Mouse (Mus musculus) lung, postnatal 10 days (tissue): ENCODE measurements at regions not wholly inside any gene's neighbourhood (a gene's known extent, or its start where the extent isn't known, plus 50 kb on each side); places are given as distances from the start of the nearest gene placed in this dataset.
"Not testable (repeated sequence)": the region's sequence is repeated elsewhere in the genome, so short reads cannot be mapped to it uniquely, and the experiment has no call there.

Experiments
- DNase-seq: peaks from one replicate; pipeline ENCODE4 v3.0.0; 2021

- DNase-seq, result no peak
Measured at GRCm38 (mm10) chr13:4858341-4858740, 249.4 kb upstream of the Akr1e1 start.

GRCm38 (mm10) chr13:4839481-4839880 is 230.5 kb upstream of the Akr1e1 start:
- DNase-seq, result not testable (repeated sequence)

GRCm38 (mm10) chr13:4826756-4827155 is 217.8 kb upstream of the Akr1e1 start:
- no peak for DNase-seq

GRCm38 (mm10) chr13:4825749-4826148 is 216.8 kb upstream of the Akr1e1 start:
- DNase-seq, result not testable (repeated sequence)

GRCm38 (mm10) chr13:4806876-4807275 is 197.9 kb upstream of the Akr1e1 start:
- DNase-seq, result no peak

GRCm38 (mm10) chr13:4800666-4801065 is 191.7 kb upstream of the Akr1e1 start:
- DNase-seq, result no peak

- no peak for DNase-seq
Measured at GRCm38 (mm10) chr13:4791139-4791538, 182.2 kb upstream of the Akr1e1 start.

GRCm38 (mm10) chr13:4790414-4790813 is 181.4 kb upstream of the Akr1e1 start:
- DNase-seq, result no peak

- no peak for DNase-seq
Measured at GRCm38 (mm10) chr13:4783290-4783689, 174.3 kb upstream of the Akr1e1 start.

GRCm38 (mm10) chr13:4778264-4778823 is 169.4 kb upstream of the Akr1e1 start:
- not testable (repeated sequence) for DNase-seq

GRCm38 (mm10) chr13:4776855-4777254 is 167.9 kb upstream of the Akr1e1 start:
- peak; percentile 74 for DNase-seq

- DNase-seq, result no peak
Measured at GRCm38 (mm10) chr13:4772324-4772723, 163.3 kb upstream of the Akr1e1 start.

- peak; percentile 93 for DNase-seq
Measured at GRCm38 (mm10) chr13:4771120-4772075, 162.4 kb upstream of the Akr1e1 start.

- no peak for DNase-seq
Measured at GRCm38 (mm10) chr13:4759965-4760364, 151.0 kb upstream of the Akr1e1 start.

- DNase-seq, result no peak
Measured at GRCm38 (mm10) chr13:4756529-4756928, 147.6 kb upstream of the Akr1e1 start.

- DNase-seq, result no peak
Measured at GRCm38 (mm10) chr13:4742930-4743329, 134.0 kb upstream of the Akr1e1 start.

- DNase-seq, result not testable (repeated sequence)
Measured at GRCm38 (mm10) chr13:4716299-4716698, 107.3 kb upstream of the Akr1e1 start.

- no peak for DNase-seq
Measured at GRCm38 (mm10) chr13:4714724-4715123, 105.8 kb upstream of the Akr1e1 start.

GRCm38 (mm10) chr13:4712698-4713097 is 103.7 kb upstream of the Akr1e1 start:
- no peak for DNase-seq

GRCm38 (mm10) chr13:4699591-4699990 is 90.6 kb upstream of the Akr1e1 start:
- not testable (repeated sequence) for DNase-seq

- DNase-seq, result peak; percentile 65
Measured at GRCm38 (mm10) chr13:4666375-4667140, 57.6 kb upstream of the Akr1e1 start.

GRCm38 (mm10) chr13:4663390-4663789 is 54.4 kb upstream of the Akr1e1 start:
- DNase-seq, result no peak

- DNase-seq, result peak; percentile 70
Measured at GRCm38 (mm10) chr13:4662336-4663101, 53.5 kb upstream of the Akr1e1 start.
